Mouse (Mus musculus) neural tube, embryonic 11.5 days (tissue): ENCODE results near the gene Pask. TPM values are rescaled to one million over a fixed set of nuclear protein-coding genes. Genes with fewer than 3 reads are reported as not detected.

ENCODE experiments used
- ATAC-seq: fragments of 200-750 bp; cut with Nextera tagmentation; 2 replicates; pipeline ENCODE4 v1.8.0; 2017; ENCODE audit warnings: moderate number of reproducible peaks, mild to moderate bottlenecking, moderate TSS enrichment, moderate library complexity; ENCODE audit not compliant: insufficient read depth, low FRiP score, low TSS enrichment
- DNase-seq: peaks from one replicate; pipeline ENCODE4 v3.0.0-alpha.2; 2015; ENCODE audit warnings: low spot score
- H3K27ac ChIP-seq: fragments of 300-500 bp; sonication (generic); 2 replicates; pipeline ENCODE4 v1.5.1; 2014; ENCODE audit warnings: low read depth, mild to moderate bottlenecking, low read length
- H3K27me3 ChIP-seq: fragments of 300-500 bp; sonication (generic); 2 replicates; pipeline ENCODE4 v1.6.1; 2014; ENCODE audit warnings: mild to moderate bottlenecking, low read length, mixed read lengths; ENCODE audit not compliant: control insufficient read depth, insufficient read depth
- H3K36me3 ChIP-seq: fragments of 300-500 bp; sonication (generic); 2 replicates; pipeline ENCODE4 v1.6.1; 2014; ENCODE audit warnings: mild to moderate bottlenecking, low read length, moderate library complexity, mixed read lengths; ENCODE audit not compliant: control insufficient read depth, insufficient read depth
- H3K4me1 ChIP-seq: fragments of 300-500 bp; sonication (generic); 2 replicates; pipeline ENCODE4 v1.6.1; 2014; ENCODE audit warnings: low read length, mixed read lengths; ENCODE audit not compliant: control insufficient read depth, insufficient read depth
- H3K4me2 ChIP-seq: fragments of 300-500 bp; sonication (generic); 2 replicates; pipeline ENCODE4 v1.6.1; 2014; ENCODE audit warnings: low read depth, mild to moderate bottlenecking, moderate library complexity
- H3K4me3 ChIP-seq: fragments of 300-500 bp; sonication (generic); 2 replicates; pipeline ENCODE4 v1.5.1; 2014; ENCODE audit warnings: low read depth, low read length
- H3K9ac ChIP-seq: fragments of 300-500 bp; sonication (generic); 2 replicates; pipeline ENCODE4 v1.6.1; 2014; ENCODE audit warnings: mild to moderate bottlenecking, low read length
- H3K9me3 ChIP-seq: fragments of 300-500 bp; sonication (generic); 2 replicates; pipeline ENCODE4 v1.6.1; 2016; ENCODE audit warnings: low read length; ENCODE audit not compliant: control insufficient read depth
- WGBS: fragments of 180-500 bp; shearing (Covaris S2); extraction: QIAGEN DNeasy Blood & Tissue Kit; methylation state at CpG from one replicate; pipeline ENCODE4 v1.1.7; 2014; 5-methylcytosine and 5-hydroxymethylcytosine counted together
- polyA plus RNA-seq: library from polyadenylated mRNA; unstranded; fragments of >200 nt; fragmentation: Nextera tagmentation; extraction: Ambion mirVana; gene quantifications from 2 replicates; pipeline ENCODE4 v1.2.1, GENCODE M21; 2014

The Pask gene
- polyA plus RNA-seq, 1 experiment from 2014 or later = 18.9 TPM

DNA sequence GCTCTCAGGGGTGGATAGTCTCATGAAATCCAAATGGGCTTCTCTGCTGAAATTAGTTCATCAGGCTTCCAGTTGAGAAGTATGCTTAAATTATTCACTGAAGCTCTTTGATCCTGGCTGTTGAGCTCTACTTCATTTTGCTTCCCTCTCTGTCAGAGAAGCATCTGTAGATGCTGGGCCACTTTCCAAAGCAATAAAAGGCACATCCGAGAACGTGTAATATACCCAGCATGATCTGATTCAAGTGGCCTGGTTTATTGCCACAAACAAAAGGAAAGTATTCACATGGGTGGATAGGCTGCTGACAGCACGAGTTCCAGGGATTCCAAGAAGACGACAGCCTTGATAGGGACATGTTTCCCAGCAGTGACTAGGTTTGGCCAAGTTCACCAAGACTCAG lies 6.4 kb upstream of the Pask start:
- no peaks in the 10 kb centered on the region for H3K9me3 ChIP-seq
- no peak overlapping the region for H3K4me3 ChIP-seq
- no peak for DNase-seq
- H3K36me3 ChIP-seq = peaks cover 11% of the 10 kb centered on the region; the same call in 1 of the 2 replicates
- no peaks in the 10 kb centered on the region for H3K27me3 ChIP-seq
- WGBS = 43% methylated on average over 4 of the region's 4 CpGs
- H3K27ac ChIP-seq = no peak overlapping the region
- no peak for ATAC-seq
- H3K9ac ChIP-seq = no peak overlapping the region
- H3K4me2 ChIP-seq = no peak overlapping the region
- H3K4me1 ChIP-seq = peaks cover under 1% of the 10 kb centered on the region

DNA sequence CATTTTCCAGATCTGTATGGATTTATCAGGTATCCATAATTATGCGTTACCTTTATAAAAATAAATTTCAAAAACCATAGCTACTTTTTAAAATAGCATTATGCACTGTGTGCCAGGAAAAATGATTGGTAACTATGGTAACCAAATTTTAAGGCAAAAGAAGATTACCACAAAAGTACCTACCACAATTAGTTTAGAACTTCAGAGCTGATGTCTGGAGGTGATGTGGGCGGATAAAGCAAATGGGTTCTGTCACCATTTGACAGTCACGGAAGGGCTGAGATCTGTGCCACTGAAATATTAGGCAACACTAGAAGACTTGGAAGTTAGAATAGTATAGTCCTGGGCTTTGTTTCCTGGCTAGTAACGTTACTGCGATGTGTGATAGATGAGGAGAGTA lies 3.9 kb upstream of the Pask start:
- Histone ChIP-seq H3K4me3 (no peak overlapping the region), H3K4me1 (peaks cover 8% of the 10 kb centered on the region), H3K27ac (no peak overlapping the region), H3K9ac (no peak overlapping the region), H3K27me3 (no peaks in the 10 kb centered on the region), H3K4me2 (no peak overlapping the region), H3K9me3 (no peaks in the 10 kb centered on the region), H3K36me3 (peaks cover 7% of the 10 kb centered on the region; the same call in 1 of the 2 replicates)
- 93% methylated on average over 5 of the region's 5 CpGs for WGBS
- DNase-seq (no peak), ATAC-seq (no peak)

DNA sequence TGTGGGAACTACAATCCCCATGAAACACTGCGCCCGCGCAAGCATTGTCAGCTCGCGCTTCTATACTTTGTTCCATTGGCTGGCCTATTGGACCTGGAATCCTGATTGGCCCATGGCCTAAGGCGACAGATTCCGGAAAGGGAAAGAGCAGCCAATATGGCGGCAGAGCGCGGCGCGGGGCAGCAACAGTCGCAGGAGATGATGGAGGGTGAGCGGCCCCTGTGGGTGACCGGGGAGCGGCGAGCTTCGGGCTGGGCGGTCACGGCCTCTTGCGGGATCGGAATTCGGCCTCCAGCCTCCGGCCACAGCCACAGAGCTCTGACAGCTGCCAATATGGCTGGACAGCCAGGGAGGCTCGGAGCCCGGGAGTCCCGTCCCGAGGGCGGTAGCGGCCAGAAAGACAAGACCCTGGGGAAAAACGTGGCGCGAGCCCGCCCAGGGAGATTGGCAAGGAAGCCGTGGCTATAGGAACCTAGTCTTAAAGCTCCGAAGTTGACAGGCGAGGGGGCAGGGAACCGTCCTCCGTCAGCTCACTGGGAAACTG lies 294 bp upstream of the Pask start:
- H3K4me2 ChIP-seq = peak overlapping the region; percentile 77
- no peak overlapping the region for H3K27ac ChIP-seq
- H3K4me3 ChIP-seq = peak overlapping the region; percentile 59
- H3K27me3 ChIP-seq = no peaks in the 10 kb centered on the region
- H3K36me3 ChIP-seq = peaks cover 2% of the 10 kb centered on the region; the same call in 1 of the 2 replicates
- peak overlapping the region; percentile 63 for H3K9ac ChIP-seq
- DNase-seq (peak; percentile 93), ATAC-seq (peak; percentile 97)
- under 1% methylated on average over 39 of the region's 39 CpGs for WGBS
- no peaks in the 10 kb centered on the region for H3K9me3 ChIP-seq
- H3K4me1 ChIP-seq = peaks cover 8% of the 10 kb centered on the region

DNA sequence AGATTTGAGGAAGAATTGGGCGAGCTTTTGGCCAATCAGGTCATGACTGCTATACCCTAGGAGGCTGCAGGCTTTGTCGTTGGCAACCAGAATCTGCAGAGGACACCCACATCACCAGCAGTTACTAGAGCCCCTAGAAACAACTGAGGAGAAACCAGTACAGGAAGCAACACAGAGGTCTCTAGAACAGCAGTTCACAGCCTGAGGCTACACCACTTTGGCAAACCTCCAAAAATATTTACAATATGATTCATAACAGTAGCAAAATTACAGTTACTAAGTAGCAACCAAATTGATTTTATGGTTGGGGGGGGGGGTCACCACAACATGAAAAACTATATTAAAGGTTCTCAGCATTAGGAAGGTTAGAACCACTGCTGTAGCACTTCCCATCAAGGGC lies 8.7 kb downstream of the Pask start:
- 80% methylated on average over 2 of the region's 2 CpGs for WGBS
- Histone ChIP-seq H3K27ac (no peak overlapping the region), H3K4me2 (no peak overlapping the region), H3K4me1 (no peaks in the 10 kb centered on the region), H3K36me3 (peaks cover 6% of the 10 kb centered on the region; the same call in 1 of the 2 replicates), H3K4me3 (no peak overlapping the region), H3K9me3 (no peaks in the 10 kb centered on the region), H3K9ac (no peak overlapping the region), H3K27me3 (no peaks in the 10 kb centered on the region)
- no peak for ATAC-seq
- DNase-seq = no peak

DNA sequence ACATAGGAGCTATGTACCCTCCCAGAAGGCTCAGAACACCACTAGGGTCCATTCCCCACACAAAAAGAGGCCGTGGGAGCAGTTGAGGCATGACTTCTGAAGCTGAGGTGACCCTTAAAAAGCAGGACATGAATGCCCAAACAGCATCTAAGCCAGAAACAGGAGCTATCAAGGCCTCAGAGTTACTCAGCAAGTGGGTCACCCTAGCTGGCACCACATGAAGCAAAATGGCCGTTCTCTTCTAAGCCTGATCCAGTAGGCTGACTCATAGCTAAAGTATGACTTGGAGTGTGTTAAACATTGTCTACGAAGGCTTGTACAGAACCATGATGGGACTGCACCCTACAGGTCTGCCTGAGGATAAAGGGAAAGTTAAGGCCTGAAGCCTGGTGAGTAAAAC lies 16.8 kb downstream of the Pask start:
- H3K4me2 ChIP-seq = no peak overlapping the region
- H3K27me3 ChIP-seq = no peaks in the 10 kb centered on the region
- DNase-seq (no peak), ATAC-seq (no peak)
- no peak overlapping the region for H3K27ac ChIP-seq
- H3K4me3 ChIP-seq = no peak overlapping the region
- H3K9ac ChIP-seq = no peak overlapping the region
- 95% methylated on average over 3 of the region's 3 CpGs for WGBS
- no peaks in the 10 kb centered on the region for H3K9me3 ChIP-seq
- H3K36me3 ChIP-seq = peaks cover 2% of the 10 kb centered on the region; the same call in 1 of the 2 replicates
- no peaks in the 10 kb centered on the region for H3K4me1 ChIP-seq

DNA sequence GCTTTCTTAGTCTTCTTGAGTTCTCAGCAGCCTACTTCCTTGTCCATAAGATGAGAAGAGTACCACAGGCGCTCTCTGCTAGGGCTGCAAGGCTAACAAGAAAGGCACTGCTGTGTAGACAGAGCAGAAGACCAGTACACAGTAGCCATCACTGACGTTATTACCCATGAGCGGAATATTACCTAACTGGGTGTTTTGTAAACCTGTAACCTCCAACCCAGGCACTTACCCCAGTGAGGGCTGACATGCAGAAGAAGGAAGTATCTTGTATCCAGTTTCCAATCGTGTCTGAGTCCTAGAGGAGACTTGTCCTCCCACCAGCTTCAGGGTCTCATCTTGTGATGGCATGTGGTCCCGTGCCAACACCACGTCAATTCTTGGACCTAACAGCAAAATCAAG lies 19.3 kb downstream of the Pask start:
- WGBS = 90% methylated on average over 6 of the region's 6 CpGs
- no peak for ATAC-seq
- peaks cover 2% of the 10 kb centered on the region; the same call in 1 of the 2 replicates for H3K36me3 ChIP-seq

DNA sequence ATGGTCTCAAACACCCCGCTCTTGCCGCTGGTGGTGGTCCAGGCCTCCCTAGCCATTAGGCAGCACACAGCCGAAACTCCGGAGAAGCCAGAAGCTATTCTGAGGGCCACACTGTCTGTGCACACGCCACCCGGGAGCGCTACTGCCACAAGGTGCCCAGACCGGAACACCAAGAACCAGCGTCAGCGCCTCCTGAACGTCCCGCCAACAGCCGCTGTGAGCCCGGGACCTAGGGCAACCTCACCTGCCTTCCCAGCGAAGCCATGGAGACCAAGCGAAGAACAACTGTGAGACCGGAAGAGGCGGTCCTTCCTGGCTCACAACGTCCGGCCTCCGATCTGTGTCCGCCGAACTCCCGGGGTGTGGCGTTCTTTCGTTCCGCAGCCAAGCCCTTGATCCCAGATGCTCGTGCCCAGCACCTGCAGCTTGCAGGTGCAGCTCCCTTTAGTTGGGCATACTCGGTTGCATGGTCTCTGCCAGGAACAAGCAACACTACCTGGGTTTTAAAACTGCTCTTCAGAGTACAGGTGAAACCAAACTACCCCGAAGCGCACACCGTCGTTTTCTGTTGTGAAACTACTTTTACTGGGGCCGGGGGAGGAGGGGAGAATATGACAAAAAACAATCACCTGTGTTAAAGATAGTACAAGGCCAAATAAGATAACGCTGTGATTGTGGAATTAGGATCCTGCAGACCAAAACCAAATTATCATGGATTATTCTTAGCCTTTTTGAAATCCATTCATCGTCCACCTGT lies 37.5 kb downstream of the Pask start, which contains the start of gene Mterf4:
TSS of gene Mterf4 (minus strand) at position 335 of the 757 bp plus-strand sequence.
- 7% methylated on average over 36 of the region's 36 CpGs for WGBS
- Histone ChIP-seq H3K4me1 (no peaks in the 10 kb centered on the region), H3K4me2 (peak within 1 kb of the TSS; percentile 74), H3K36me3 (peaks cover 3% of the 10 kb centered on the region; the same call in 1 of the 2 replicates), H3K4me3 (peak within 1 kb of the TSS; percentile 75), H3K27me3 (no peaks in the 10 kb centered on the region), H3K27ac (no peak within 1 kb of the TSS), H3K9me3 (no peaks in the 10 kb centered on the region), H3K9ac (peak within 1 kb of the TSS; percentile 68)
- ATAC-seq = peak; percentile 92
- peak; percentile 85 for DNase-seq

More for the DNA sequence above, 19.3 kb downstream of the Pask start:
- H3K4me3 ChIP-seq = no peak overlapping the region
- no peaks in the 10 kb centered on the region for H3K4me1 ChIP-seq
- no peak overlapping the region for H3K27ac ChIP-seq
- H3K27me3 ChIP-seq = no peaks in the 10 kb centered on the region
- H3K9ac ChIP-seq = no peak overlapping the region
- H3K9me3 ChIP-seq = no peaks in the 10 kb centered on the region
- no peak for DNase-seq
- H3K4me2 ChIP-seq = no peak overlapping the region

DNA sequence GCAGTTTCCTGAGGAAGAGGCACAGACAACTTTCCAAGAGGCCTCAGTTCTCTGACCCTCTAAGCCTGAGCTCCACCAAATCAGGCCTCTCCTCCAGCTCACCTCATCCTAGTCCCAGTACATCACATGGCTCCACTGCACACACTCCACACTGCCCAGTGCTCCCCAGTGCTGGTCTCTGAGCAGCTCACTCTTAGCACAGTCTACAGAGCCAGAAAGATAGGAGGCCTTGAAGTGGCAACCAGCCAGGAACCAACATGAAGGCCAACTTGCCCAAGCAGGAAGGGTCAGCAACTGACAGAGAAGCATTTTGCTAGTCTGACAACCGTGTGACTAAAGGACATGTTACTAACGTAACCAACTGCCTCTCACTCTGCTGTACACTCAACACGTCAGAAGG lies 42.7 kb downstream of the Pask start:
- 96% methylated on average over 3 of the region's 3 CpGs for WGBS
- no peaks in the 10 kb centered on the region for H3K4me1 ChIP-seq
- no peaks in the 10 kb centered on the region for H3K9me3 ChIP-seq
- no peak overlapping the region for H3K27ac ChIP-seq
- ATAC-seq (no peak), DNase-seq (no peak)
- no peak overlapping the region for H3K4me3 ChIP-seq
- H3K27me3 ChIP-seq = no peaks in the 10 kb centered on the region
- no peak overlapping the region for H3K9ac ChIP-seq
- no peak overlapping the region for H3K4me2 ChIP-seq
- peaks cover 11% of the 10 kb centered on the region for H3K36me3 ChIP-seq

DNA sequence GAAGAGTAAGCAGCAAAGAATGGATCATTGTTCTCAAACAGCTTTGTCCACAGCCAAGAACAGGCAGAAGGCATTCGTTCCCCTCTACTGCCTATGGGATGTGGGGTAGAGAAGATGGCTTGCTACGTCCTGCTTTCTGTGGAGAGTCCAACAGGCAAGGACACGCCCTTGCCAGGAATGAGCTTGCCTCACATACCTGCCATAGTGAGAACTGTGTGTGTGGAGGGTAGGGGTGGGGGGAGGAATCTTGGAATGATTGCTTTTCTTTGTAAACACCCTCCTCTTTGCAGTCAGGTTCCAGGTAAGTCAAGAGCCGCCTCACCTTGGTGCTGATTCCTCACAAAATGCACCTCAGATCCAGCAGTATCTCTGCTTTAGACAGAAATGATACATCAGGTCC lies 43.5 kb downstream of the Pask start:
- peaks cover 12% of the 10 kb centered on the region for H3K36me3 ChIP-seq
- H3K4me3 ChIP-seq = no peak overlapping the region

More for the DNA sequence above, 43.5 kb downstream of the Pask start:
- no peaks in the 10 kb centered on the region for H3K27me3 ChIP-seq
- 91% methylated on average over 4 of the region's 4 CpGs for WGBS
- H3K4me2 ChIP-seq = no peak overlapping the region
- no peak overlapping the region for H3K9ac ChIP-seq
- H3K27ac ChIP-seq = no peak overlapping the region
- H3K9me3 ChIP-seq = no peaks in the 10 kb centered on the region
- ATAC-seq (no peak), DNase-seq (no peak)
- no peaks in the 10 kb centered on the region for H3K4me1 ChIP-seq
